Mouse (Mus musculus) myocyte (in vitro differentiated cells): ENCODE results near the gene Parp8.

ENCODE experiments used
- CEBPB ChIP-seq: IDR thresholded peaks from 2 replicates; pipeline ENCODE4 v1.6.1; 2011; ENCODE audit warnings: mild to moderate bottlenecking, moderate library complexity; ENCODE audit not compliant: poor library complexity, insufficient read depth, severe bottlenecking
- POLR2A ChIP-seq: IDR thresholded peaks from one replicate; pipeline ENCODE4 v1.6.1; 2011; ENCODE audit warnings: low read depth, mild to moderate bottlenecking, control low read depth, moderate library complexity; ENCODE audit not compliant: insufficient read length
- USF1 ChIP-seq: IDR thresholded peaks from one replicate; pipeline ENCODE4 v1.6.1; 2011; ENCODE audit warnings: low read depth, mild to moderate bottlenecking, control low read depth, moderate library complexity

GRCm38 (mm10) chr13:117013516-117013915 is 11.8 kb downstream of the Parp8 start:
- TF ChIP-seq POLR2A (no peak), CEBPB (no peak), USF1 (no peak)
